Mouse (Mus musculus): ENCODE results near the gene Masp1. TPM values are rescaled to one million over a fixed set of nuclear protein-coding genes. Genes with fewer than 3 reads are reported as not detected.

Gene Masp1
- polyA plus RNA-seq, 1 experiment from 2014 or later, result 2.5 TPM

- no peak for ATAC-seq (ENCODE audit: insufficient read depth)
- WGBS, result 89% methylated on average over 3 of the region's 3 CpGs
- H3K36me3 ChIP-seq (ENCODE audit: insufficient read depth), result no peaks in the 10 kb centered on the region
Measured at GRCm38 (mm10) chr16:23482218-23482617, 38.4 kb downstream of the Masp1 start.

GRCm38 (mm10) chr16:23479872-23480603 lies 40.6 kb downstream of the Masp1 start:
- TF ChIP-seq CTCF (IDR thresholded peaks at IDR 0.05; ENCODE audit: low read depth), result no peak
- 72% methylated on average over 7 of the region's 7 CpGs for WGBS
- no peak for DNase-seq

More at GRCm38 (mm10) chr16:23482218-23482617, 38.4 kb downstream of the Masp1 start:
- Histone ChIP-seq H3K9me3 (ENCODE audit: low read depth, low read length) (no peaks in the 10 kb centered on the region), H3K4me2 (no peak overlapping the region), H3K4me1 (ENCODE audit: insufficient read depth) (no peaks in the 10 kb centered on the region), H3K27ac (ENCODE audit: low read depth) (no peak overlapping the region), H3K4me3 (ENCODE audit: low read depth, low read length) (no peak overlapping the region), H3K9ac (no peak overlapping the region), H3K27me3 (ENCODE audit: insufficient read depth, low read length) (no peaks in the 10 kb centered on the region)
- DNase-seq, result no peak
- TF ChIP-seq CTCF (IDR thresholded peaks at IDR 0.05; ENCODE audit: low read depth), result no peak

GRCm38 (mm10) chr16:23476598-23476997 lies 44.0 kb downstream of the Masp1 start:
- H3K27ac ChIP-seq (ENCODE audit: low read depth), result no peak overlapping the region
- ATAC-seq (ENCODE audit: insufficient read depth) (no peak), DNase-seq (no peak)
- no peak overlapping the region for H3K4me2 ChIP-seq
- H3K4me3 ChIP-seq (ENCODE audit: low read depth, low read length), result no peak overlapping the region
- H3K4me1 ChIP-seq (ENCODE audit: insufficient read depth), result no peaks in the 10 kb centered on the region
- no peaks in the 10 kb centered on the region for H3K36me3 ChIP-seq (ENCODE audit: insufficient read depth)
- no peaks in the 10 kb centered on the region for H3K27me3 ChIP-seq (ENCODE audit: insufficient read depth, low read length)
- TF ChIP-seq CTCF (IDR thresholded peaks at IDR 0.05; ENCODE audit: low read depth), result no peak
- no peaks in the 10 kb centered on the region for H3K9me3 ChIP-seq (ENCODE audit: low read depth, low read length)
- no peak overlapping the region for H3K9ac ChIP-seq

More at GRCm38 (mm10) chr16:23479872-23480603, 40.6 kb downstream of the Masp1 start:
- Histone ChIP-seq H3K27ac (ENCODE audit: low read depth) (no peak overlapping the region), H3K9ac (no peak overlapping the region), H3K4me3 (ENCODE audit: low read depth, low read length) (no peak overlapping the region), H3K36me3 (ENCODE audit: insufficient read depth) (no peaks in the 10 kb centered on the region), H3K4me2 (no peak overlapping the region), H3K9me3 (ENCODE audit: low read depth, low read length) (no peaks in the 10 kb centered on the region), H3K4me1 (ENCODE audit: insufficient read depth) (no peaks in the 10 kb centered on the region), H3K27me3 (ENCODE audit: insufficient read depth, low read length) (no peaks in the 10 kb centered on the region)
- ATAC-seq (ENCODE audit: insufficient read depth), result no peak

- H3K4me3 ChIP-seq (ENCODE audit: low read depth, low read length), result no peak overlapping the region
- TF ChIP-seq CTCF (IDR thresholded peaks at IDR 0.05; ENCODE audit: low read depth), result no peak
- H3K9ac ChIP-seq, result no peak overlapping the region
- no peaks in the 10 kb centered on the region for H3K36me3 ChIP-seq (ENCODE audit: insufficient read depth)
- no peaks in the 10 kb centered on the region for H3K27me3 ChIP-seq (ENCODE audit: insufficient read depth, low read length)
- no peaks in the 10 kb centered on the region for H3K9me3 ChIP-seq (ENCODE audit: low read depth, low read length)
- WGBS, result 85% methylated on average over 4 of the region's 4 CpGs
- ATAC-seq (ENCODE audit: insufficient read depth) (no peak), DNase-seq (no peak)
- no peaks in the 10 kb centered on the region for H3K4me1 ChIP-seq (ENCODE audit: insufficient read depth)
- no peak overlapping the region for H3K4me2 ChIP-seq
- no peak overlapping the region for H3K27ac ChIP-seq (ENCODE audit: low read depth)
Measured at GRCm38 (mm10) chr16:23475651-23476050, 45.0 kb downstream of the Masp1 start.

- TF ChIP-seq CTCF (IDR thresholded peaks at IDR 0.05; ENCODE audit: low read depth), result no peak
- Histone ChIP-seq H3K36me3 (ENCODE audit: insufficient read depth) (no peaks in the 10 kb centered on the region), H3K4me1 (ENCODE audit: insufficient read depth) (no peaks in the 10 kb centered on the region), H3K27me3 (ENCODE audit: insufficient read depth, low read length) (no peaks in the 10 kb centered on the region), H3K4me2 (no peak overlapping the region), H3K9ac (no peak overlapping the region), H3K4me3 (ENCODE audit: low read depth, low read length) (no peak overlapping the region), H3K27ac (ENCODE audit: low read depth) (no peak overlapping the region), H3K9me3 (ENCODE audit: low read depth, low read length) (no peaks in the 10 kb centered on the region)
- 57% methylated on average over 3 of the region's 3 CpGs for WGBS
- no peak for ATAC-seq (ENCODE audit: insufficient read depth)
- no peak for DNase-seq
Measured at GRCm38 (mm10) chr16:23472046-23472445, 48.6 kb downstream of the Masp1 start.

- TF ChIP-seq CTCF (IDR thresholded peaks at IDR 0.05; ENCODE audit: low read depth), result no peak
- ATAC-seq (ENCODE audit: insufficient read depth) (no peak), DNase-seq (no peak)
- no peak overlapping the region for H3K4me2 ChIP-seq
- H3K4me3 ChIP-seq (ENCODE audit: low read depth, low read length), result no peak overlapping the region
- H3K27ac ChIP-seq (ENCODE audit: low read depth), result no peak overlapping the region
- H3K9me3 ChIP-seq (ENCODE audit: low read depth, low read length), result no peaks in the 10 kb centered on the region
- 83% methylated on average over 6 of the region's 6 CpGs for WGBS
- no peaks in the 10 kb centered on the region for H3K27me3 ChIP-seq (ENCODE audit: insufficient read depth, low read length)
- no peaks in the 10 kb centered on the region for H3K36me3 ChIP-seq (ENCODE audit: insufficient read depth)
- H3K9ac ChIP-seq, result no peak overlapping the region
- no peaks in the 10 kb centered on the region for H3K4me1 ChIP-seq (ENCODE audit: insufficient read depth)
Measured at GRCm38 (mm10) chr16:23471551-23471950, 49.1 kb downstream of the Masp1 start.

GRCm38 (mm10) chr16:23463671-23464347 lies 56.8 kb downstream of the Masp1 start:
- 53% methylated on average over 4 of the region's 4 CpGs for WGBS
- no peak overlapping the region for H3K4me3 ChIP-seq (ENCODE audit: low read depth, low read length)
- ATAC-seq (ENCODE audit: insufficient read depth), result no peak

More at GRCm38 (mm10) chr16:23463671-23464347, 56.8 kb downstream of the Masp1 start:
- Histone ChIP-seq H3K4me1 (ENCODE audit: insufficient read depth) (no peaks in the 10 kb centered on the region), H3K36me3 (ENCODE audit: insufficient read depth) (no peaks in the 10 kb centered on the region), H3K27ac (ENCODE audit: low read depth) (no peak overlapping the region), H3K9ac (no peak overlapping the region), H3K4me2 (no peak overlapping the region), H3K27me3 (ENCODE audit: insufficient read depth, low read length) (no peaks in the 10 kb centered on the region), H3K9me3 (ENCODE audit: low read depth, low read length) (no peaks in the 10 kb centered on the region)
- TF ChIP-seq CTCF (IDR thresholded peaks at IDR 0.05; ENCODE audit: low read depth), result no peak
- DNase-seq, result no peak

All from lung, embryonic 14.5 days (tissue).